Mouse (Mus musculus): ENCODE measurements around the gene Gjb2.
"Not testable (repeated sequence)": the region's sequence is repeated elsewhere in the genome, so short reads cannot be mapped to it uniquely, and the experiment has no call there.

The Gjb2 gene

GRCm38 (mm10) chr14:57069906-57070305 lies 34.6 kb downstream of the Gjb2 start:
- not testable (repeated sequence) for DNase-seq (ENCODE audit: low spot score in 2 of 2)

- no peak for DNase-seq (ENCODE audit: low spot score in 2 of 2)
Observed at GRCm38 (mm10) chr14:57066053-57066452, 38.4 kb downstream of the Gjb2 start.

GRCm38 (mm10) chr14:57060052-57060451 lies 44.5 kb downstream of the Gjb2 start:
- DNase-seq (ENCODE audit: low spot score in 2 of 2) = peak; percentile 29 to 55

GRCm38 (mm10) chr14:57057563-57058321 lies 46.8 kb downstream of the Gjb2 start, which contains the start of gene Gja3:
Gene Gja3 (minus strand): TSS chr14:57058100.
- peak in 1 of 2 experiments; percentile 16 for DNase-seq (ENCODE audit: low spot score in 2 of 2)

GRCm38 (mm10) chr14:57057204-57057562 lies 47.3 kb downstream of the Gjb2 start:
- DNase-seq (ENCODE audit: low spot score in 2 of 2) = no peak

GRCm38 (mm10) chr14:57052713-57053112 lies 51.8 kb downstream of the Gjb2 start:
- DNase-seq (ENCODE audit: low spot score in 2 of 2) = no peak
